Mouse (Mus musculus) ovary, postnatal 10 days (tissue): Measurements from ENCODE around the gene Pvalb.

Experiments used
- DNase-seq: peaks from one replicate; pipeline ENCODE4 v3.0.0; 2022; ENCODE audit warnings: low spot score

The Pvalb gene

DNA sequence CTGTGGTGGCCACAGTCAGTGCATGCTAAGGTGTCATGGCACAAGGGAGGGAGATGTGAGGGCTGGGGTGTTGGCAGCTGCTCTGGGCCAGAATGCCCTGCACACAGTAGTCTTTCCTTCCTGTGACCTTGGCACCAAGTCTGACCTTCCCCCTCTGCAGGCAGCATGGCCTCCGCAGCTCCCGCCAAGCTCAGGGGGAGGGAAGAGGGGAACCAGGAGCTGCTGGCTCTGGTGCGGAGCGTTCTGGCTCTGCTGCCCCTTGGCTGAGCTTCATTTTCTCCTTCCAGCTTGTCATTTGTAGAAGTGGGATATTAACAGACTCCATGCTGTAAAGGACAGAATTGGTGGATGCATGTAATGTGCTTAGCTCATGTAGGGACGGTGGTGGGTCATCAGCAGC lies 47.9 kb downstream of the Pvalb start:
- no peak for DNase-seq

DNA sequence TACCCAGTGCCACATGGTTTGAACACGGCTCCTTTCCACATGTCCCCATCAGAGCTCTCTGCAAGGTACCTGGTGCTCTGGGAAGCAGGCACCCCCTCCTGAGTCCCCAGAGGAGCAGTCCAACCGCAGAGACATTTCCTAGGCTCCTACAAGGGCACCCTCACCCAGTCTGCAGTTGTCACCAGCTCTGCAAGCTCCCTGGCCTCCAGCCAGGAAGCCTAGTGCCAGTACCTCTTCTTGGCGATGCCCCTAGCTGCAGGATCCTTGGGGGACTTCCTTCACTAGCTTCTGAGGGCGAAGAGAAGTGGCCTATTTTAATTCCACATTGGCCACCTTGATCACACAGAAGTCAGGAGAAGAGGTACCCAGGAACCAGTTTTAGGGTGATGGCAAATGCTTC lies 48.4 kb downstream of the Pvalb start:
- DNase-seq = no peak

DNA sequence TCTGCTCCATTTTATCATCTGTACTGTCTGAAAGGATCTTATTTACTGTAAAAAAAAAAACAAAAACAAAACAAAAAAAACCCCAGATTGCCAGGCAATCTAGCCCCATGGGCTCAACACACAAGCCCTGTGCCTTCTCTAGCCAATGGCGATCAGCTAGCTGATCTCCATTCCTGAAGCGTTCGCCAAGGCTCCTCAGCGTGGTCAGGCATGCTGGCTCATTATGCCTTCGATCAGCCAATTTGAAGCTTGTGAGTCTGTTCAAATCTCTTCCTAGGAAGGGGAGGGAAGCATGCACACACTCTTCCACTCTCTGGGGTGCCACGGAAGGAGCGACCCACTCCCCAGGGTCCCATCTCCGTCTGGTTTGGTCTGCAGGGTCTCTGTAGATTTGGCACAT lies 48.9 kb downstream of the Pvalb start:
- DNase-seq = no peak

DNA sequence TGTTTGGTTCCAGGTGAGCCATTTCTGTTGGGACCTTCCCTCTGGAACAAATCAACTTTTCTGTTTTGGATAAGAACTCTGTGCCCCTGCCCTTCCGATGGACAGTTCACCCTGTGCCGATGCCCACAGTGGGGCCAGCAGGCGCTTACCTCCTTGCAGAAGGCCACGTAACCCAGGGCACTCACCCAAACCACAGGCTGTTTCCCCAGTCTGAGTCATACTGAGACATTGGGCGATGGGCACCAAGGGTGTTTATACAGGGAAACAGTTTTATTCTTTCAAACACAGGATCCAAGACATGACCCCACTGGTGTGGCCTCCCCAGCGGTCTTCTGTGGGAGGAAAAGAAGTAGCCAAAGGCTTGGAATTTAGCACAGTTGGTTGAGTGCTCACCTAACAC lies 50.8 kb downstream of the Pvalb start:
- no peak for DNase-seq

DNA sequence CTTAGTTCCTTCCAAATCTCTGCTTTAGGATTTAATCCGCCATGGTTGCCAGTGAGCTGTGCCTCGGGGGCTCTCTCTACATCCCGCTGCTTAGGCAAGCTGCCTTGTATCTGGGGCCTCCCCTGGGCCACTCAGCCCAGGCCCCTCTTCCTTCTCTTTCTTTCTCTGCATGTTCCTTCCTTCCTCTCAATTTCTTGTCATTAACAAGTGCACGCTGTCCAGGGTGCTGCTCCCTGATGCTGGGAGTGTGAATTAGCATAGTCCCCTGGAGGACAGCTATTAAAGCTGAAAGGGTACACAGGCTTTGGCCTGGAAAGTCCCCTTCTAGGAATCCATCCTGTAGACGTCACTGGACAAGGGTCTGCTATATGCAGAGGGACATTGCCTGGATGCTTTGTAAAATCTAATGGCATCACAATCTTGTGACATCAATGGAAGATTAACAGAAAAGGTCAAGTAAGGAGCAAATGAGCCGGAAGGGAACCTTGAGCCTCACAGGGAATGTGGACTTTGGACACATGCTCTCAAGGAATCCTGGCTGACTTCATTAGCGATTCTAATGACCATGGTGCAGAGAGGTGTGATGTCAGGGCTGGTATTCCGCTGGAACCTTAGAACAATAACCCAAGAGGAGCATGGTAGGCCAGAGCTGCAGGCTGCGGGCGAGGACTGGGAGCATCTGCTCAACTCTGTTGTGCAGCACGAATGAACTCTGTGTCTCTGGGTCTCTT lies 53.0 kb downstream of the Pvalb start:
- DNase-seq = no peak

DNA sequence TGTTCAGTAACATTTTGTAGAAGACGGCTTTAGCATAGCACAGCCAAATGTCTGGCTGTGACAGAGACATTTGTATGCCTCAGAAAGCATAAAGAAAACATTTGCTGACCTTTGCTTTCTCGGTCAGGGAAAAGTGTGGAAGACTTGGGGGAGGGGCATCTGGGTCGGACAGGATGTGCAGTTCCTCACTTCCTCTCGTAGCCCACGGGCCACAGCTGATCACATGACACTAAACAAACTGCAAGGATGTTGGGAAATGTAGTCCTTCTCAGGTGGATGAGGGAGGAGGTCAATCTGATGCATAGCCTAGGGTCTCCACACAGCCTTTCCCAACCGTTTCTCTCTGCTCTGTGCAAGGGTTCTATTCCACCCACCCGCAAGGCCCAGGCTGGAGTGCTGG lies 57.6 kb downstream of the Pvalb start:
- DNase-seq = no peak
